Mouse (Mus musculus) C2C12 (cell line): ENCODE data around the gene Marcks. TPM values are rescaled to one million over a fixed set of nuclear protein-coding genes. Genes with fewer than 3 reads are reported as not detected.

Experiments
- H3K27me3 ChIP-seq: one replicate; pipeline ENCODE4 v1.6.1; 2011; ENCODE audit not compliant: control insufficient read depth, insufficient read depth, insufficient read length
- H3K36me3 ChIP-seq: one replicate; pipeline ENCODE4 v1.6.1; 2011; ENCODE audit not compliant: control insufficient read depth, insufficient read depth
- H3K4me3 ChIP-seq: one replicate; pipeline ENCODE4 v1.5.1; 2011; ENCODE audit warnings: mild to moderate bottlenecking, control low read depth; ENCODE audit not compliant: poor library complexity, insufficient read depth, severe bottlenecking
- H3K79me2 ChIP-seq: one replicate; pipeline ENCODE4 v1.6.1; 2011; ENCODE audit not compliant: control insufficient read depth, insufficient read depth
- H3K79me3 ChIP-seq: one replicate; pipeline ENCODE4 v1.6.1; 2011; ENCODE audit warnings: low read depth, control low read depth
- H3ac ChIP-seq: one replicate; pipeline ENCODE3; 2011; ENCODE audit warnings: low read depth; ENCODE audit not compliant: control insufficient read depth, insufficient read length
- CEBPB ChIP-seq: IDR thresholded peaks from one replicate; pipeline ENCODE4 v1.6.1; 2011; ENCODE audit warnings: low read depth, mild to moderate bottlenecking, control low read depth, moderate library complexity
- CTCF ChIP-seq: IDR thresholded peaks from one replicate; pipeline ENCODE4 v1.5.1; 2011; ENCODE audit not compliant: control insufficient read depth, insufficient read depth, insufficient read length
- FOSL1 ChIP-seq: IDR thresholded peaks from one replicate; pipeline ENCODE4 v1.8.0; 2011; ENCODE audit warnings: mild to moderate bottlenecking, low read length; ENCODE audit not compliant: poor library complexity, insufficient read depth, severe bottlenecking
- MAX ChIP-seq: IDR thresholded peaks from one replicate; pipeline ENCODE4 v1.6.1; 2011; ENCODE audit warnings: mild to moderate bottlenecking, control low read depth
- MYOD1 ChIP-seq: IDR thresholded peaks from one replicate; pipeline ENCODE4 v1.6.1; 2011; ENCODE audit warnings: low read depth; ENCODE audit not compliant: control insufficient read depth, insufficient read length
- MYOG ChIP-seq: IDR thresholded peaks from one replicate; pipeline ENCODE4 v1.6.1; 2011; ENCODE audit not compliant: control insufficient read depth, insufficient read length; ENCODE audit errors: extremely low read depth
- USF1 ChIP-seq: IDR thresholded peaks from one replicate; pipeline ENCODE4 v1.6.1; 2011; ENCODE audit warnings: low read depth, mild to moderate bottlenecking, control low read depth, moderate library complexity
- polyA plus RNA-seq: library from polyadenylated mRNA; unstranded; fragments of >200 nt; fragmentation: generic; extraction: Trizol; gene quantifications from one replicate; pipeline ENCODE4 v1.2.1, GENCODE M21; 2012; ENCODE audit warnings: missing spikeins

Marcks gene
- polyA plus RNA-seq, 1 experiment, result 26.6 TPM

DNA sequence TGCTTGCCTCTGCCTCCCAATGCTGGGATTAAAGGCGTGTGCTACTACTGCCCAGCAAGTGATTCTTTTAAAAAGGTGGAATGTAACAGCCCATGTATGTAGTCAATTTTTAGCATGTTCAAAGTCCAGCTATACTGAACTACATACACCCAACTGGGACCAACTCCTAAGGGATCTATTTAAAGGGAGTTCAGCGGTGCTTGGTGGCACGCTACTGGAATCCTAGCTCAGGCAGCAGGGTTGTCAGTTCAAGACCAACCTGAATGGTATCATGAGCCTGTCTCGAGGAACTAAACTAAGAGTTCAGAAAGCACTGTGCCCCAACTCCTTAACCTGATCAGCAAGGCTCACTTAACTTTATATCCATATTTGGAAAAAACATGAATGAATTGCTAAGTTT is 6.0 kb downstream of the Marcks start:
- H3K79me2 ChIP-seq, result peaks cover 35% of the 10 kb centered on the region
- H3K36me3 ChIP-seq, result peaks cover 21% of the 10 kb centered on the region
- no peaks in the 10 kb centered on the region for H3K27me3 ChIP-seq
- H3K4me3 ChIP-seq, result no peak overlapping the region
- no peak overlapping the region for H3ac ChIP-seq
- H3K79me3 ChIP-seq, result peaks cover 23% of the 10 kb centered on the region
- TF ChIP-seq MYOG, result no peak
- no peak for TF ChIP-seq USF1
- no peak for TF ChIP-seq CEBPB
- TF ChIP-seq CTCF, result no peak
- TF ChIP-seq FOSL1, result no peak
- no peak for TF ChIP-seq MAX
- no peak for TF ChIP-seq MYOD1

DNA sequence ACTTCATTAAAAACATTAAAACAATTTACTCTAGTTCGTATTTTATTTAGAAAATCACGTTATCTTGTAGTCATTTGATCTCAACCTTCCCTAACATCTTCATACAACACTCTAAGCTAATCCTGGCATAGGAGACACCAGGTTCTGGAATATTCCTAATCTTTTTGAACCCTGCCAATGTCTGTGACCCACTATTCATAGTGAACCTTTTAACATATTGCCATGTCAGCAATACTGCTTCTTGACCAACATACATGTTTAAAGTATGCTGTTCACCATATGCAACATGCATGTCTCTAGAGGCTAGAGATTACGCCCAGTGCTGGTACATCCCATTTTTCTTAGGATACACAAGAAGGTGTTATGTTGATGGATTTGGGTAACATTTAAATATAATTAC is 9.1 kb downstream of the Marcks start:
- peaks cover 7% of the 10 kb centered on the region for H3K79me2 ChIP-seq
- peaks cover 9% of the 10 kb centered on the region for H3K36me3 ChIP-seq
- H3K27me3 ChIP-seq, result no peaks in the 10 kb centered on the region
- peaks cover 3% of the 10 kb centered on the region for H3K79me3 ChIP-seq
- TF ChIP-seq USF1, result no peak
- no peak for TF ChIP-seq CEBPB
- no peak for TF ChIP-seq MYOG
- no peak for TF ChIP-seq FOSL1
- TF ChIP-seq MYOD1, result no peak
- H3ac ChIP-seq, result no peak overlapping the region
- H3K4me3 ChIP-seq, result no peak overlapping the region

DNA sequence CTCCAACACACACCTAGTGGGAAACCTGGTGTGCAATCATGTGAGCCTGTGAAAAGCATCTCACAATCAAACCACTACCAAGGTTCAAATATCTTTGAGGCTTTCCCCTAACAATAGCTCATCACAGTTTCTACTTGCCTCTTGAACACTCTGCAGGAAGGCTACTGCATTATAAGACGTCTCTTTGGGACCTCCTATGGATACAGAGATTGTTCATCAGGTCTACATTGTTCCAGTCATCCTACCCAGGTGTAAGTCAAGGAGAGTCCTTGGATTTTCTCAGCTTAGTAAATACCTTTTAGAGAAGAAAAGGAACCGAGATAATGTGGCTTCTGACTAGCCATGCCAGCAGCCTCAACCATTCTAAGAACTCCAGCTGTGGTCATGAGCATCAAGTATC is 23.4 kb downstream of the Marcks start:
- no peak overlapping the region for H3ac ChIP-seq
- H3K36me3 ChIP-seq, result no peaks in the 10 kb centered on the region
- no peak for TF ChIP-seq FOSL1
- no peaks in the 10 kb centered on the region for H3K79me2 ChIP-seq
- no peak overlapping the region for H3K4me3 ChIP-seq
- H3K79me3 ChIP-seq, result no peaks in the 10 kb centered on the region
- H3K27me3 ChIP-seq, result no peaks in the 10 kb centered on the region

GRCm38 (mm10) chr10:37112812-37113211 is 25.9 kb downstream of the Marcks start:
- Histone ChIP-seq H3K79me2 (no peaks in the 10 kb centered on the region), H3K36me3 (no peaks in the 10 kb centered on the region), H3K4me3 (no peak overlapping the region), H3ac (no peak overlapping the region), H3K79me3 (no peaks in the 10 kb centered on the region), H3K27me3 (no peaks in the 10 kb centered on the region)
- TF ChIP-seq MAX (no peak), MYOG (no peak), CTCF (no peak), USF1 (no peak), FOSL1 (no peak), MYOD1 (no peak), CEBPB (no peak)

DNA sequence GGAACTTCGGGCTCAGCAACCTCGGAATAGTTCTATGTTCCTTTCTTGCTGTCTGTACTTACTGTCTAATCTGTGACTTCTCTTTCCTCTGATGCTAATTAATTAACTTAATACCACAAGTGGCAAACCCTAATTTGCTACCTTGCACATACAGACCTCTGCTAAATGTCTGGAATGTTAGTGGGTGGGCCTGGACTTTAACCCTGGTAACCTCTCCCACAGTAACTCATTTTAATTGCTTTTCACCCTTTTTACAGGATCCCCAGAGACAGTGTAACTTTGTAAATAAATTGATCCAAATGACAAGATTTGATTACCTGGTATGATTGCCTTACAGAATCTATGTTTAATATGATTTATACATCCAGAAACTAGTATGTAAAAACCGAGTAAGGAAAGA is 26.4 kb downstream of the Marcks start:
- H3K79me2 ChIP-seq, result no peaks in the 10 kb centered on the region
- no peak for TF ChIP-seq CEBPB
- no peak for TF ChIP-seq MAX
- TF ChIP-seq MYOD1, result no peak
- TF ChIP-seq MYOG, result no peak
- no peak for TF ChIP-seq USF1
- TF ChIP-seq FOSL1, result no peak
- no peak for TF ChIP-seq CTCF
- H3ac ChIP-seq, result no peak overlapping the region
- no peaks in the 10 kb centered on the region for H3K27me3 ChIP-seq
- no peaks in the 10 kb centered on the region for H3K79me3 ChIP-seq
- H3K4me3 ChIP-seq, result no peak overlapping the region
- no peaks in the 10 kb centered on the region for H3K36me3 ChIP-seq

GRCm38 (mm10) chr10:37111432-37111831 is 27.3 kb downstream of the Marcks start:
- Histone ChIP-seq H3K4me3 (no peak overlapping the region), H3K79me3 (no peaks in the 10 kb centered on the region), H3K36me3 (no peaks in the 10 kb centered on the region), H3K27me3 (no peaks in the 10 kb centered on the region), H3ac (no peak overlapping the region), H3K79me2 (no peaks in the 10 kb centered on the region)
- TF ChIP-seq CEBPB, result no peak
- no peak for TF ChIP-seq MYOG
- no peak for TF ChIP-seq MAX
- no peak for TF ChIP-seq CTCF
- no peak for TF ChIP-seq USF1
- TF ChIP-seq MYOD1, result no peak
- TF ChIP-seq FOSL1, result no peak
